Mouse (Mus musculus): ENCODE measurements at regions not wholly inside any gene's neighbourhood (a gene's known extent, or its start where the extent isn't known, plus 50 kb on each side); places are given as distances from the start of the nearest gene placed in this dataset.

DNA sequence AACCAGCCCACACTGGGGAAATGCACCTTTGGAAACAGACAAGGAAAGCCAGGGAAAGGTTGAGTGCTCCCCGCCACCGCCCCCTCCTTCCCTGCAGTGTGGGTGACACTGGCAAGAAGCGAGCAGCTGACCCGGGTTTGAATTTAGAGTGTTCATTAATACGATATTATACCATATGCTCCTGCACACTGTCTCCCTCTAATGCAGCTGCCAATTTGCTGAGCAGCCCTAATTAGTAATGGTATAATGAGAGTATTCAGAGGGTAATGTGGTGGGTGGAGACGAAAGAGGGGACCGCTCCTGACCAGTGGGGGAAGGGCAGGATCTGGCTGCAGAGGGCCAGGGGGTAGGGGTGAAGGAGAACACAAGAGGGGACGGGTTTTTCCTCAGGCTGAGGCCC lies 111.9 kb upstream of the Lhx1 start:
- no peak for DNase-seq

DNA sequence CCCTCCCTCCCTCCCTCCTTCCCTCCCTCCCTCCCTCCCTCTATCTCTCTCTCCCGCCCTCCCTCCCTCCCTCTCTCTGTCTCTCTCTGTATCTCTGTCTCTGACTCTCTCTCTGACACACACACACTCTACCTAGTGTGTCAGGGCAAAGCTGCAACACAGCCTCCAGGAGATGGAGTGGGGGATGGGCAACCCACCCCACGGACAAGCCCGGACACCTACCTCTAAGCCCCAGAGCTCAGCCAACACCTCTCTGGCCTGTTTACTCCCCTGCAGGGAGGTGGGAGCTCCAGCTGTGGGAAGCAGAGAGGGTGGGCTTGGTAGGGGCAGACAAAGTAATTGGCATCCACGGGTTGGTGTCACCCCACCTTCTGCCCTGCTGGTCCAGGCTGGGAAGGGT lies 109.7 kb upstream of the Lhx1 start:
- DNase-seq = no peak

DNA sequence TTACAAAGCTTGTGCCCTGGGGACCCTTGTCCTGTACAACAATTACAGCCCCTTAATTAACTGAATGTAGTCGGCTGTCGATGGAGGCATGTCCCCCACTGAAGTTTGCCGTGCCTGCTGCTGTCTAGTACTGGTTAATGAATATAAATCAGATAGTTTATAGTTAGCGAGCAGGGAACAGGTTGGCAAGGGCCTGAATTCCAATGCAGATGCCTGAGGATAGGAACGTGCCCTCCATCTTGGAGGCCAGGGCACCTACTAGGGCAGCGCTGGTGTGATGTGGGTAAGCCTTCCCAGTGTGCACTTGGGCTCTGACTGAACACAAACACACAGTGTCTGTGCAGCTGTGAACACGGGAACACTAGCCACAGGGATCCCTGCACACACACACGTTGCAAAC lies 108.0 kb upstream of the Lhx1 start:
- no peak for DNase-seq

DNA sequence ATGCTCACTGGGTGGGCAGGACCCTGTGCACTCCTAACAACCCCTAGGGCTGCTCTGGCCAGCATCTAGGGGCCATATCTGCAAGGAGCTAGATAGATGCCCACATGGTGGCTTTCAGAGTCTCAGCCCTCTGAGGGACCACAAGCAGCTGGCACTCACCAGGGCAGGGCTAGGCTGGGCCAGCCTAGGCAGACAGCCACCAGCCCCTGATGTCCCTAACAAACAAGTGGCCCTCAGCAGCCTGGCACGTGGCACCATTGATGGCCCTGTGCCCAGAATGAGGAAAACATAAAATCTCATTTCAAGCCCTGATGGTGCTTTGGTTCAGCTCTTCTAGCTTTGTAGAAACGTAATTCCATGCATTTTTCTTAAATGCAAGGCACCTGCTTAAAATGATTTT lies 102.8 kb upstream of the Lhx1 start:
- no peak for DNase-seq

DNA sequence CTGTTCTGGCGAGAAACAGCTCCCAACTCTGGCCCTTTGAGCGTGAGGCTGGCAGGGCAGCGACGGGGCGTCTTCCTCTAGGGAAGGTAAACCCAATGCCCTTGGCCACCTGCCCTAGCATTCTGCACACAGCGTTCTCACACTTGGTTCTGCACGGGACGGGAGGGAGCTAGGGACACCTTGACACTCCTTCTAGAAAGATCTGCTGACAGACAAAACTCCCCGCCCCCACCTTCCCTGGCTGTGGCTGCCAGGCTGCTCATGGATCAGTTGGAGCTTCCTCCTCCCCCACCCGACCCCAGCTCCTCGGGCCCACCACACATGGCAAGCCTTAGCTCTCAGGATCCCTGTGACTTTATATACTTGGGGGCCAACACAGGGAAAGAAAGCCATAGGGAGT lies 102.3 kb upstream of the Lhx1 start:
- no peak for DNase-seq

DNA sequence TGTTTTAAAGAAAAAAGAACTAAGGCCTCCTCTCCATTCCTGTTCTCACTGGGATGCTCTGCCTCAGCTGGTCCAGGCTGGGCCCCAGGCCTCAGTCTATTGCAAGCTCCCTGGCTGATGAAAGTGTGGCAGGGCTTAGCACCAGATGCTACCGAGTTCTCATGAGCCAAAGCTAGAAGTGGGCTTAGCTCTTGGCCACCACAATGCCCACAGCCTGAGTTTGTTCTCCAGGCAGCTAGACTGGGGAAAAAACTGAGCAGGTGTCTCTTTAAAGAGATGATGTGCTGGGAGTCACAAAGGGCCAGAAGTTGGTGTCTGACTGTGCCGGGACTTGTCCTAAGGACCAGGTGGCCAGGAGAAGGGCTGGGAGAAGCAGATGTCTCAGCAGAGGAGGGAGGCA lies 101.9 kb upstream of the Lhx1 start:
- no peak for DNase-seq

DNA sequence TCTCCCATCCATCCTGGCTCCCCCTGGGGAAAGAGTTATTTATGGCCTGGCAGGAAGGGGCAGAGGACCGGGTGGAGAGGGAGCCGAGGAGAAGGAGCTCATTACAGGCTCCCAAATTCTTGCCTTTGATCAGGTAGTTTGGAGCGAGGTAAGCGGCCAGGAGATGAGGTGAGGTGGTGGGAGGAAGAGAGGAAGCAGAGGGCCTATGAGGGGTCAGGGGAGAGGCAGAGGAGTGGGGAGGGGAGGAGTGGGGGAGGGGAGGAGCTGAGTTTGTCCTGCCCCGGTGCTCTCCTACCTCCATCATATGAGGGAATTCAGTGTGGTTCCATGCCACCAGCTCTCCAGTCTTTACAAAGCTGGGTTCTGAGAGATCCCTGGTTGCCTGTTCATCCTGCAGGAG lies 98.8 kb upstream of the Lhx1 start:
- no peak for DNase-seq

DNA sequence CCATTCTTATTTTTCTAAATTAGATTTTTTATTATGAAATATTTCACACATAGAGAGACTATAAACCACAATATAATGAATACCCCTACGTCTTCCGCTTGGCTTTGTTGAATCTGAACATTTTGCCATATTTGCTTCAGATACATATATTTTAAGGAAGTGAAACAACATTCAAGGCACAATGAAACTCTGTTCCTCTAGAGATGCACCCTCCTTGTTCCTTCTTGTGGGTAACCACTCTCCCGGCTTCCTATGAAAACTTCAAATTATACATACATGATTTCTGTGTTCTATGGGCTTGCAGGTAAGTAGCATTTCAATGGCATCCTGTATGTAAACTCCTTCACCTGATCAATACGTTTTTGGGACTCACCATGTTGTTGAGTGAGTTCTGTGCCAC lies 94.4 kb upstream of the Lhx1 start:
- no peak for DNase-seq

DNA sequence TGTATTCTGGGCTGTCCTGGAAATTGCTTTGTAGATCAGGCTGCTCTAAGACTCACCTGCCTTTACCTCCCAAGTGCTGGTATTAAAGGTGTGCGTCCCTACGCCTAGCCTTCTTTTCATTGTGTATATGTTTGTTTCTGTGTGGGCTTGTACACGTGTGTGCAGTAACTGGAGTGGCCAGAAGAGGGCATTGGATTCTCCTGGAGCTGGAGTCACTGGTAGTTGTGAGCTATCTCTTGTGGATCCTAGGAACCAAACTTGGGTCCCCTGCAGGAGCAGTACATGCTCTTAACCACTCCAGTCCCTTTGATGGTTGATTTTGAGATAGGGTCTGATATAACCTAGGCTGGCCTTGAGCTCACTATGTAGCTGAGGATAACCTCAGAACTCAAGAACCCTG lies 93.2 kb upstream of the Lhx1 start:
- DNase-seq = no peak

DNA sequence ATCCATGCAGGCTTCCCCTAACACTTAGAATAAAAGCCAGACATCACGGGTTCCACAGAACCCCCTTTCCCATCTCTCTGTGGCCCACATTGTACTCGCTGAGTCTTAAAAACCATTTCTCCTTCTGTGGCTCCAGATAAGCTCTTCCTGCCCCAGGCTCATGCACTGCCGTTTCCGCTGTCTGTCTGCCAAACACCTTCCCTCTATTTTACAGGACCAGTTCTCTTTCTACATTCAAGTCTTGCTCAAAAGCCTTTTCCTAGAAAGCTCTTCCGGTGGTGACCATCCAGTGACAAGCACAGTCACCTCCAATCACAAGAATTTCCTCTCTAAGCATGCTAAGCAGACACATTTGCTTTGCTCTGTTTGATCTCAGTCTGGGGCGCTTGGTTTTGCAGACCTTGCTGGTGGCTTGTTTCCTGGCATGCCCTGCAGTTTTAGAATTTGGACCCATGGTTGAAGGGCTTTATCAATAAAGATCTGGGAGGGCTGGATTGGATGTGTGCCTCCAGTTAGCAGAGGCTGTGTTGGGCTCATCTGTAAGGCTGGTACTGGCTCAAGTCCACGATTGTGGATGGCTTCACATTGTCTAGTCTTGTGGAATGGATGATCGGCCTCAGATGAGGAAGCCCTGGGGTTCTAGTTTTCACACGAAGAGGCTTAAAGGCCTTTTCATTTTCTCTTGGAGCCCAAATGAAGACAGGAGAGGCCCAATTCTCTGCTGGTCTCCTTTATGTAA lies 87.8 kb upstream of the Lhx1 start:
- no peak for DNase-seq

DNA sequence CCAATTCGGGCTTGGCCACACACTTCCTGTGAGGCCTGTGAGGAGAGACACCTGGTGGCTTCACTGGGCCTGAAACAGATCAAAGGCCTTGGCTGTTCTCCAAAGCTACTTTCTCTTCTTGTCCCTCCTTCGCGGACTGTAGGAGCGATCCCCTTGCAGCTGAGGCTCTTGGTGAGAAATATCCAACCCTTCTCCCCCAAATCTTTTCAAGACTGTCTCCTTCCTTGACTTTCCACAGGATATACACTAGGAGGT lies 86.2 kb upstream of the Lhx1 start:
- no peak for DNase-seq

DNA sequence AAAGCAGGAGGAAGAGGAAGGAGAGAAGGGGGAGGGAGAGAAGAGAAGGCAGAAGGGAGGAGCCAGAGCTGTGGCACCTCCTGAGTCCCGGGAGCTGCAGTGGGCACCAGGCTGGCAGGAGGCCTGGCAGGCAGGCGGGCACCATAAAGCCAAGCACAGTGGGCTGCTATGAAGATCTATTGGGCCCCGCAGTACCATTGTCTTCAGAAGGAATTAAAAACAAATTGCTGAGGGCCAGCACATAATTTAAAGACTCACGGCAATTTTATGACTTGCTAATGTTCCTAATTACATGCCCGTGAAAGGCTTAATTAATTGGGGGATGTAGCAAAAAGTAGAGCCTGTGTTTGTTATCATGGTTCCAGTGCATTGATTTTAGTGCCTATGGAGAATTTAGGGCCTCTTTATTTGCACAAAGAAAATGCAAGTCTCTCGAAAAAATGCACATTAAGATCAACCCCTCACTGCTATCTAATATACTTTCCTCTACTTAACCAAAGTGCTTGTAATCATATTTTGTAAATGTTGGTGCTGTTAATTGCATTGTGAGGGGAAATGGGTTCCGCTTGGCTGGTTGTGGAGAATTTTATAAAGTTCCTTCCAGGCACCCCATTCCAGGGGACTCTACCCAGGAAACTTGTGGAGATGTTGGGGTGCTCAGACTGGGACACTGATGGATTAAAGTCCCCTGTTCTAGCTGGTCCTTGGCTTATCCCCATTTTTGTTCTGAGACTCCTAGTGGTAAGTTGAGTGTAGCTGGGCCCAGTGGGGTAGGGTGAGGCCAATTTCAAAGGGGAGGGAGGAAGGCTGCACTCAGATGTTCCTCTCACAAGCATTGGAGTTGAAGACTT lies 85.7 kb upstream of the Lhx1 start:
- DNase-seq = no peak

DNA sequence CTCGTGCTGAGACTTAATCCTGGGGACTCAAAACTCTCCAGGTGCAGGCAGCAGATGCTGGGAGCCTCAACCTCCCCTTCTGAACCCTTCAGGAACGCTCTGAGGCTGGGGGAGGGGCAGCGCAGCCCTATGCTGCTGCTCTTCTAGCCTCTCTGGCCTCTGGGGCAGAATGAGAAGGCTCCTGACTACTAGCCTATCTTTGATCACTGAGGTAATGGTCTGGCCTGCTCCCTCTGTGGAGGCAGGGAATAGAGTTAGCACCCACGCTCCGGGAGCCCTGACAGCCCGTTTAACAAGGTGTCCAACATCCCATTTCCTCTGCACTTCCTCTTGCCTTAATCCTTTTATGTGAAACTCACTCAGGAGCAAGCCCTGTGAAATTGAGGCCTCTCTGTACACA lies 79.4 kb upstream of the Lhx1 start:
- no peak for DNase-seq

DNA sequence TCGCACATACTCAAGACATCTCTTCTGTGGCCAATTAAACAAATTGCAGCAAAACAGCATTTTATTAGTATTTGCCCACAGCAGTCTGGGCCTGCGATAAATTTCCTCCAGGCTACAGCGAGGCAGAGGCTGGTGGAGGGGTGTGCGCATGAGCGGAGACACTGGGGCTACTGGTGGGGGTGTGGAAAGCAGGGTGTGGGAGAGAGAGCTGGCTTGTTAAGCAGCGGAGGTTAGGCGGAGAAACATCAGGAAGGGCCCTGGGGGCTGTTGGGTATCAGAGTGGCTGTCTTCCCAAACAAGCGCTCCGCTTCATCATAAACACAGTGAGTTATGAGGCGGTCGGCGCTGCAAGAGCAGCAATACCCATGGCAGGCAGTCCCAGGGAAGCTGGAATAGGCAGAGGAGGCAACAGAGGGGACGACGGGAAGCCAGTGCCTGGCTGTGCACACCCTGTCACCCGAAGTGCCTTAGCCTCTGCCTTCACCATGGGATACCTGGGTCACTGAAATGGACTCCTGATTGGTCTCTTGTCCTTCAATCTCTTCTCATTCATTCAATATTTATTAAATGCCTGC lies 74.0 kb upstream of the Lhx1 start:
- no peak for DNase-seq

DNA sequence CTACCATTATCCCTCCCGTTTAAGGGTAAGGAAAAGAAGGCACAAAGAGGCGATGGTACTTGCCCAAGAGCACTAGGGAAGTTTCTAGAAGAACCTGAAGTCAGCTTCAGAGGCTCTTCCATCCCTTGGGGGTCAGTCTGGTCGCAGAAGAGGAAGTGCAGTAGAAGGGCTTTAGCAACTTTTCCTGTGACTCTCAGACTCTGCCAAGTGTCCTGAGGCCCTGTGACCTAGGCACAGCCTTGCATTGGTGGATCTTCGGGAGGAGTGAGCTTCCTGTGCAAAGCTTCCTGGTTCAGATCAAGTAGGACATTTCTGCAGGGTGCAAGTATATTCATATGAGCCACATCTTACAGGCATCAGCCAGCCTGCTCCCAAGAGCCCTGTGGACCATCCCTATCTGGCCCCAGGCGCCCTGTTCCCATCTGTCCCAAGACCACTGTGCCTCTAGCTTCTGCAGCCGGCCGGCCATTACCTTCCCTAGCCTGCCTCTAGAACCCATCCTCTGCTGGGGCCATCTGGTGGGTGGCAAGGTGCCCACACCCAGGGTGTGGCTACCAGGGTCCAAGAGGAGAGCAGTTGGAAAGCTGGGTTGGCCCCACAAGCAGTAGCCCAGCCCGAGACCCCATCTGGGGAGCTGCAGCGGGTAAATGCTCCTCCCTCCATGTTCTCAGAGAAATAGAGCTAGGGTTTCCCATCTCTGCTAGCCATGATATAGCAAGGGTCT lies 72.4 kb upstream of the Lhx1 start:
- no peak for DNase-seq

DNA sequence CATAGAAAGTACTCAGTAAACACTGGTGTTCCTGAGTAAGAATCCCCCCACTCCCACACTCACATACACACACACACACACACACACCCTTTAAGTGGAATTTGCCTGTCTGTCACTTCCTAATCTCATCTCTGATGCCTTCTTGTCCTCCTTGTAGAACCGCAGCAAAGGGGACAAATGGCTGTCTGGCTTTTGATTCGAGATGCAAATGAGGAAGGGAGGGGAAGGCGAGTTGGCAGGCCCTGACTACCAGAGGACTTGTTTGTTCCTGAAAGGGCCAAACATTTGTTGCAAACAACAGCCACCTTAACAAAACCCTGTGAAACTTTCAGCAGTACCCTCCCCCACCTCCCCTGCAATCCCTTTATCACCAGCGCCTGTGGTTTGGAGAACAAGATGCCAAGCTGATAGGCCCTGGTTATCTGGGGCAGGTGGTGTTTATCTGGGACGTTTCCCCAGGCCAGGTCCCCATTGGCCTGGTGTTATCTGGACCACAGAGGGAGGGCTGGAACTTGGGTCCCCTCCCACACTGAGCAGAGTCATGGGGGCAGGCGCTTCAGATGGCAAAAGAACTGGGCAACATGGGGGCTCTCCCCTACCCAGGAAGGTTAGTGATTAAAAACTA lies 67.5 kb upstream of the Lhx1 start:
- peak; percentile 76 for DNase-seq

DNA sequence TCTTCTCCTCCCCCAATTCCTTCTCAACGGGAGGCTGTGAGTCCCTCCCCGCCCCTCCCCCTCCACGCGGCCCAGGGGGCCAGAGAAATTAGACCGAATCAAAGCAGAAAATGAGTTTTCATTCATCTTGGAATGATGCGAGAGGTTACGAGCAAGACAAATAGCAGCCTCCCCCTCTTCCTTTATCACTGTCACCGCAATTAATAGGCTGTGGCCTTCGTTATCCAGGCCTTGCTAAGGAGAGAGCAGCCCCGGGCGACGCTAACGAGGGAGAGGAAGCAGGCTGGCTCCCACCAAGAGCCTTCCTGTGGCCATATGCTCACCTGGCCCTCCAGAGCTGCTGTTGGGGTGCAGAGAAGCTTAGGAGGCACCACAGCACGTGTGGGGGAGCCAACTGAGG lies 61.8 kb upstream of the Lhx1 start:
- DNase-seq = no peak

DNA sequence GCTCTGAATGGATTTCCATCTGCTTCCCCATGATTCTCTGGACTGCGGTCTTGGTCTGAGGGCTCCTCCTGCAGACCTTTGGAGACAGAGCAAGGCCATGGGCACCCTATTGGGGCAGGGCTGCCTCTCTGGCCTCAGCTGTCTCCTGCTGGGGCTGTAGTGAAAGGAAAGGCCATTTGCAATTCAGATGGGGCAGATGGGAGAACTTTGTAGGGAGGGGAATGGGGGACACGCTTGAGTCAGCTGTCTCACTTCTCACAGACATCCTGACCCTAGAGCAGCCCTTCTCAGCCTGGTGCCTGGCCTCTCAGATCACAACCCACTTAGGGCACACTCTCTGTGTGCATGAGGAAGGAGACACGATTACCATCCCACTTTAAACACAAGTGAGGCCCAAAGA lies 60.3 kb upstream of the Lhx1 start:
- no peak for DNase-seq

DNA sequence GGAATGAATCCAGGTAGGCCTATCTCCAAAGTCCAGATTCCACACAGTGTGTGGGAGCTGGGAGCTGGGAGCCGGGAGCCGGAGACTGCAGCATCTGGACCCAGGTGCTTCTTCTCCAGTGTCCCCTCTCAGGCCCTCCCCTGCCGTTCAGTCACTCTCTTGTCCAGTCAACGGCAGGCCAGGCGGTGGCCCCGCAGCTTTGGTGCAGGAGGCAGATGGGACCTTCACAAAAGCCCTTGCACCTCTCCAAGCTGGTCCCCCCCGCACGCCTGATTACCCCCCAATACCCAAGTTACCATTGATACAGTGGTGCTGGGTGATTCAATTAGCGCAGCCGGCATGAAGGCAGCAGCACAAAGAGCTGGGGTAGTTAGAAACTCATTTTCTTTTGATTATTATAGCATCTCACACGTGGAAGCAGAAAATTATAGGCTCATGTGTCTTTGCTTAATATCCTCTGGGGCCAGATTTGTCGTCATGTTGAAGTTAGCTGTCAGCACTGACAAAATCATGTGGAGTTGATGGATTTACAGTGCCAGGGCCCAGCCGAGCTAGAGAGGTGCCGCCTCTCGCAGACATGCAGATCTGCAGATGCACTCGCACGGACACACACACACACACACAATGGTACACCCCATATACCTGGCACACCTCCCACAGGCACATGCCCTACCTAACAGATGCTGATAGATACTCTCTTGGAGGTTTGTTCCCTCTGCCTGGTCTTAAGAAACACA lies 53.6 kb upstream of the Lhx1 start:
- no peak for DNase-seq

Data from liver (tissue).